Mouse (Mus musculus): ENCODE measurements around the gene Slc5a2.
A peak's percentile ranks its signal among the peaks of the same experiment; 100 is the strongest.

The Slc5a2 gene

DNA sequence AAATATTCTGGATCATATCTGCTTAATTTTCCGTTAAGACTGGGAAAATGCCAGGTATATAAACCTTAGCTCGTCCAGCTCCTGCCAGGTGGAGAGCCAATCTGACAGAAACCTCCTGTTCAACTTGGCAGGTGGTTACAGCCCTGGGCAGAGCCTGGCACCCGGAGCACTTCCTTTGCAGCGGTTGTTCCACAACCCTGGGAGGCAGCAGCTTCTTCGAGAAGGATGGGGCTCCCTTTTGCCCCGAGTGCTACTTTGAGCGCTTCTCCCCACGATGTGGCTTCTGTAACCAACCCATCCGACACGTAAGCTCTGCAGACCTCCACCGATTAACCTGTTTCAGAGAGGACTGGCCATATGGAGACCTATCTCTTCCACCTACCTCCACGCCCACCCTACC is 13.5 kb upstream of the Slc5a2 start:
- no peak for DNase-seq (ENCODE audit: low spot score in 2 of 2)

DNA sequence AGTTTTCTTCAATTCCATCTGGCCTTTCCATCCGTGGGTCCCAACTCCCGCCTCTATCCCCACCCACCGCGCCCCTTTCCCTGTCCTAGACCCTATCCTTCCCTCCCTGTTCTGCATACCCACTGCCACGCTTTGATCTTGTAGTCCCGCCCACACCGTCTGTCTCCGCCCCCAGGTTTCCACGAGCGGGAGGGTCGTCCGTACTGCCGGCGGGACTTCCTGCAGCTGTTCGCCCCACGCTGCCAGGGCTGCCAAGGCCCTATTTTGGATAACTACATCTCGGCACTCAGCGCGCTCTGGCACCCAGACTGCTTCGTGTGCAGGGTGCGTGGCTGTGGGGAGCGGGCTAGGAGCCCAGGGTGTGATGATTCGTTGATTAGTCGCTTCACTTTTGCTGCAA is 12.8 kb upstream of the Slc5a2 start:
- DNase-seq (ENCODE audit: low spot score in 2 of 2), result peak; percentile 63 to 72

DNA sequence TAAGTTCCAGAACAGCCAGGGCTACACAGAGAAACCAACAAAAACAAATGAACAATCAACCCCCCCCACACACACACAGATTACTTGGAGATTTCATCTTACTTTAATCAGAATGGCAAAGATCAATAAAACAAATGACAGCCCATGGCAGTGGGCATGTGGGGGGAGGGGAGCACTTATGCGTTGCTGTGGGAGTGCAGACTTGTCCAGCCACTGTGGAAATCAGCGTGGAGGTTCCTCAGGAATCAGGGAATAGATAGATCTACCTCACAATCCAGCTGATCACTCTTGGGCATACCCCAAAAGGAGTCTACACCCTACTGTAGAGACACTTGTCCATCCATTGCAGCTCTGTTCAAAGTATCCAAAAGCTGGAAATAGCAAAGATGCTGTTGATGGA is 10.5 kb upstream of the Slc5a2 start:
- no peak for DNase-seq (ENCODE audit: low spot score in 2 of 2)

DNA sequence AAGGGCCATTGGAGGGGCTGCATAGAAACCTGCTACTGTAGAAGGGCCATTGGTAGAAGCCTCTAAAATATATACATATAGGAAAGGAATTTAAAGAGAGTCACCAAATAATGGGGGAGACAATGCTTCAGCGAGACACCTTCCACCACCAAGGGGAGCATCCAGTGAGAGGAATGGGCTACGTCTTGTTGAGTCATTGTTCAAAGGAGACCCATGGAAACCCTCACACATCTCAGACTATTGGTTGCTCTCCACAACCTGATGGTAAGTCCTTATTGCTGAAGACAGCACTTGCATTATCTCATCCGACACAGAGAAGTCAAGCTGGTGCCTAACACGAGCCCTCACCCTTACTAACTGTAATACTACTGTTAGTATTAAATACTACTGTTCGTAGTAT is 9.7 kb upstream of the Slc5a2 start:
- DNase-seq (ENCODE audit: low spot score in 2 of 2), result no peak

DNA sequence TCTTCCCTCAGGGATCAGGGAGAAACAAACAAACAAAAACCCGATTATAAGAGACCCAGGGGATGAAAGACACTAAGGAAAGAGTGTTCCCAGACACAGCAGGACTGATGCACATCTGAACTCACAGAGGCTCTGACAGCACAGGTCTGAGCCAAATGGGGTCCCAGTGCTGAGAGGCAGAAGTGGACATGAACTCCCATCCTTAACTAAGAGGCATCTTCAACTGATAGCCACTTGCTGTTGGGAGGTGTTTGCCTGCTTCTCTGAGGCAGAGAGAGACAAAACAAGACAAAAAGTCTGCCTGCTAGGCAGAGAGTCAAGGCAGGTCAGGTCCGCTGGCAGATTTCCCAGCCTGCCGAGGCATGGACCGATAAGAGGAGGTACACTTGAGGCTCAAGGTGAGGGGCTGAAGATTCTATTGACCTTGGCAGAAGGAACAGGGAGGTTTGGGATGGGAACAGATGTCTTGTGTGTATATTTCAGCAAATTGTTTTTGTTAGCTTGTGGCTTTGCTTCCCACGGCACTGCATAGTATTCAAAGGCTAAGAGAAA is 8.6 kb upstream of the Slc5a2 start:
- no peak for DNase-seq (ENCODE audit: low spot score in 2 of 2)

DNA sequence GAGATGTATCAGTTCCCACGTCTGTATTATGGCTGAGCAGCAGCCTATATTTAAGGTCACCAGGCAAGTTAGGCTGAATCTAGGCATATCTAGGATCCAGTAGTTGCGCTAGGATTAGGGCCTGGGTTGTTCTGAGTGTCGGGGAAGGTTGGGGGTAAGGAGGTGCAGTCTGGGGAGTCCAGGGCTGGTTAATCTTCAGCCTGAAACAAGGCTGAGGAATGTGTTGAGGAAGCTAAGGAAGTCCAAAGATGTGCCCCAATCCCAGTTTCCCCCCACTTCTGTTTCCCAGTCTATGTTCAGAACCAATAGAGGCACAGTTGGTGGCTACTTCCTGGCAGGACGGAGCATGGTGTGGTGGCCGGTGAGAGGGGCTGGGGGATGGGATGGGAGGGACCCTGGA is 599 bp downstream of the Slc5a2 start:
- DNase-seq (ENCODE audit: low spot score in 2 of 2), result no peak

DNA sequence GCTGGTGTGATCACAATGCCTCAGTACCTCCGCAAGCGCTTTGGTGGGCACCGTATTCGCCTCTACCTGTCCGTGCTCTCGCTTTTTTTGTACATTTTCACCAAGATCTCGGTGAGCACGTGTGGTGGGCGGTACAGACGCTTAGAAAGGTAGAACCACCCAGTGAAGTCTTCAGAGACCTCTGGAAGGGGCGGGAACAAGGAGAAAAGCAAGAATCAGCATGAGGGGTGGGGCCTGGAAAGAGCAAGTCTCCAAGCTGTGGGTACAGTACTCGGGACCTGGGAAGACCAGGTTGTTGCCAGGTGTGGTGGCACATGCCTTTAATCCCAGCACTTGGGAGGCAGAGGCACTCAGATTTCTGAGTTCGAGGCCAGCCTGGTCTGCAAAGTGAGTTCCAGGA is 1.9 kb downstream of the Slc5a2 start:
- no peak for DNase-seq (ENCODE audit: low spot score in 2 of 2)

DNA sequence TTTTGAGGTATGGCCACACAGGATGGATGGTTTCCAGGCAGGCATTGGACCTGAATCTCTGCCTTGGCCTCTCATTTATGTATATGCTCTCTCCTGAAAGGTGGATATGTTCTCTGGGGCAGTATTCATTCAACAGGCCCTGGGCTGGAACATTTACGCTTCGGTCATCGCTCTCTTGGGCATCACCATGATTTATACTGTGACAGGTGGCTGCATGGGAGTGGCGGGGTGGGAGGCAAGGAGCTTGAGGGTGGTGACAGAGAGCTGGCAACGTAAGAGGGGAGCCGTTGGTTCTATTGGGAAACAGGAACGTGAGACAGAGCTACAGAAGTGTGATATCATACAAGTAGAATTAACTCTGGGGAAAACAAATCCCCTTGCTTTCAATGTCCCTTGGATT is 2.4 kb downstream of the Slc5a2 start:
- no peak for DNase-seq (ENCODE audit: low spot score in 2 of 2)

DNA sequence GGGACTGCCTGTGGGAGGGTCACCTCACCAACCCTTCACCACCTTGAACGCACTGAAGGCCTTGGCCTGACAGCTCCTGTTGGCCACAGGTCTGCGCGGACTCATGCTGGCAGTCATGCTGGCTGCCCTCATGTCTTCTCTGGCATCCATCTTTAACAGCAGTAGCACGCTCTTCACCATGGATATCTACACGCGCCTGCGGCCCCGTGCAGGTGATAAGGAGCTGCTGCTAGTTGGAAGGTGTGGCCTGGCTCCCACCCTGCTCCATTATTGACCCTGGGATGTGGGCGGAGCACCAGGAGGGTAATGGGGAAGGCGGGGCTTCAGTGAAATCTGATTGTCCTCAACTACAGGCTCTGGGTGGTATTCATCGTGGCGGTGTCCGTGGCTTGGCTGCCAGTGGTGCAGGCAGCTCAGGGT is 5.0 kb downstream of the Slc5a2 start:
- DNase-seq (ENCODE audit: low spot score in 2 of 2), result no peak

DNA sequence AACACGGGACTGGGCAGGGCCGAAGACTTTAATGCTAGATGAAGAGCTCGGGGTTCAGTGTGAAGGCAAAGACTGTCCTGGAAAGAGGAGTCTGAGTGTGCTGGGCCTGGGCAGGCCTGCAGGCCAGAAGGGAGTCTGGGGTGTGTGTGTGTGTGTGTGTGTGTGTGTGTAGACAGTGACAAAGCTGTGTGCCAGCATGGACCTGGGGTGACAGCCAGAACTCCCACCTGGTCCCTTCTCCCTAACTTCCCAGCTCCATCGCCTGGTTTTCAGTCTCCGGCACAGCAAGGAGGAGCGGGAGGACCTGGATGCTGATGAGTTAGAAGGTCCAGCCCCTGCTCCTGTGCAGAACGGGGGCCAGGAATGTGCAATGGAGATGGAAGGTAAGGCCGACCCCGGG is 6.0 kb downstream of the Slc5a2 start:
- DNase-seq (ENCODE audit: low spot score in 2 of 2), result no peak

DNA sequence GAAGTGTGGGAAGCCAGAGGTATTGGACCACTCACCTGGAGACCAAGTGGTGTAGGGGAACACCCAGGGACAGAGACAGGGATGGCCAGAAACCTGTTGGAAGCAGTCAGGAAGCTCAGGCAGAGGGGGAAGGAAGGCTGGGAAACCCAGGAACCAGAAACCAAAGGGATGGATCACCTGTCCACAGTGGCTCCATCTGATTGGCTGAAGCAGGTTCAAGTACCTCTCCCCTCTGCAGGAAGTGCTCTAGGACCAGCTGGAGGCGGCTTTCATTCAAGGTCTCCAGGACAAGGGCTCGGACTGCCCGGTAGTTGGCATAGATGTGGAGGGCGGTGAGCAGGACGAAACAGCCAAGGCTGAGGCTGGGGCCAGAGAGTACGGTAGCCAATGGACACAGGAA is 10.6 kb downstream of the Slc5a2 start:
- DNase-seq (ENCODE audit: low spot score in 2 of 2), result no peak

DNA sequence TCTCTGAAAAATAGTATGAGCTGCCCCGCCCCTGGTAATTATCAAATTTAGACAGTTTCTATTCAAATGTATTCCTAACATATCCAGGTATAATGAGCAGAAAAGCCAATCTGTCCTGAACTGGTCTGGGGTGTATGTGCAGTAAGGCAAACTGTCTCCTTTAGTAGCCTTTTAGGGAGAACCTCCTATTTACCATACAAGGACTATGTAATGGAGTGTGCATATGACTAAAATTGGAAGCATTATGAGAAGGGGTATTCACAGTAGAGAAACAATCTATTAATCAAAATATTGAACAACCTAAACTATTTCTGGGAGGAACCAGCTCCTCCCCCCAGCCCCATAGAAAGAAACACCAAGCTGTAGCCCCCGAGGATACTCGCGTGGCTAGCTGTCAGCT is 14.3 kb downstream of the Slc5a2 start:
- no peak for DNase-seq (ENCODE audit: low spot score in 2 of 2)

DNA sequence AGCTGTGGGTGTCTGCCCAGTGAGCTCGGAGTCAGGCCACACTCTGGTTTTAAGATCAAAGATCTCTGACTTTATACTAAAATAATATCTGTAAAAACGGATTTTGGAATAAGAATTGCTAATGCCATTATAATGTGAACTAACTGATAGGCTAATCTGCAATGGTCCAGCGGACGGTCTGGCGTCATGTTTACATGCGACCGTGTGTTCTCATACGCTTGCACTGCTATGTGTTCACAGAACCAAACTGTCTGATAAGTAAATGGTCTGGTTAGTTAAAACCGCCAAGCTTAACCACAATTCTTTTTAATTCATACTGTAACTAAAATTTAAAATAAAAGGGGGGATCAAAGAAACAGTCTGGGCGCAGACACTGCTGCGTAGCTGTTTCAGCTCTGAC is 16.3 kb downstream of the Slc5a2 start:
- no peak for DNase-seq (ENCODE audit: low spot score in 2 of 2)

DNA sequence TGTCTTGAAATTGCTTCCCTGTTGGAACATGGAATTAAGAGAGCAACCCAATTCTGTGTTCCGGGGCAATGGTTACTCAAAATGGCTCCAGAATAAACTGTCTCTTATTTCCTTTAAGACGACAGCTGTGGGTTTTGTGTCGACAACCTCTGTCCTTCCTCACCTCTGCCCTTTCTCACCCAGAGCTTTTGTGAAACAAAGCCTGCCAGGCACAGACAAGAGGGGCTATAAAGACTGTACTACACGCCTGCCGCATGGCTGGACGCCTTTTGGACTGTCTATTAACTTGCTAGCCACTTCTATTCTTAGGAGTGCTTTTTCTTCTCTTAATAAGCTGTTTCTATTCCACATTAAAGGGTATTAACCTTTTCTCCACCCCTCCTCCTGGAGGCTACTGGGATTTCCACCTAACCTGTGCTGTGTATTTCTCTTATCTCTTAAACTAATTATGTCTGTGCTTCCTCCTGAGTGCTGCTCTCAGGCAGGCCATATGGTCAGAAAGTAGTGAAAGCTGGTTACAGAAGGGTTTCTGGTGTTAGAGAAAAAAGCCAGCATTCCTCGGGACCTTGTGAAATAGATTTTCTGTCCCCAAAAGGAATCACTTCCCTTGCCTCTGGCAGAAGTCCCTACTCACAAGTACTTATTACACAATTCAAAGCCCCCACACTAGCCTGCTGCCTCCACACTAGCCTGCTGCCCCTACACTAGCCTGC is 17.2 kb downstream of the Slc5a2 start:
- DNase-seq (ENCODE audit: low spot score in 2 of 2), result no peak

DNA sequence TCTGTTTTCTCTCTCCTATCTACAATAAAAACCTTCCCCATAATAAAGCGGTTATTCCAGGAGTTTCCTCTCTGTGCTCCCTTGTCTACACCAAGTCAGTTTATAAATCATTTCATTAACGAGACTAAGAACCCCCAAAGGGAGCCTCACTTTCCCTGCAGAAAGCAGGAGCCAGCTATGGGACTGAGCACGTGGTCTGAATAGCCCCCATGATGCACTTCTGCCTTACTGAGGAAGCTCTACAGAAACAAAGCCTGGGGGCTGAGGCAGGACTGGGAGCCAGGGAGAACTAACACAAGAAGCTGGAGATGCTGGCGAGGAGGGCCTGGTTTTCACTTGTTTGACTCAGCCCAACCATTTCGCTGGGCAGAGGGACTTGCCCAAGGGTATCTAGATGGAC is 18.6 kb downstream of the Slc5a2 start:
- no peak for DNase-seq (ENCODE audit: low spot score in 2 of 2)

DNA sequence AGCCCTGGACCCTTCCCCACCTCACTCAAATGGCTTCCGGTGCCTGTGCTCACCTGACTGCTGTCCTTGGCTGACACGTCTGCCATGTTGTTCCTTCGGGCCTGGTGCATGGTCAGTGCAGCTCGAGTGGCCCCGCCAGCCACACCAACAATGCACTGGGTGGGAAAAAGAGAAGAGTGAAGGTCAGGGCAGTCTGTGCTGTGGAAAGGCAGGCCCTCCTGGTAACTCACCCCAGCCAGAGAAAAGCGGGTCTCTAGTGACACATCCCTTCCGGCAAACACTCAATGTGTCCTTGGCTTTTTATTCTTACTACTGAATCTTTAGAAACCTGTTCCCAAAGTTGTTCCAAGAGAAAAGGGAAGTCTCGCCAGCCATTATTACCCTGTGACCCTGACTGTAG is 19.6 kb downstream of the Slc5a2 start:
- DNase-seq (ENCODE audit: low spot score in 2 of 2), result no peak

DNA sequence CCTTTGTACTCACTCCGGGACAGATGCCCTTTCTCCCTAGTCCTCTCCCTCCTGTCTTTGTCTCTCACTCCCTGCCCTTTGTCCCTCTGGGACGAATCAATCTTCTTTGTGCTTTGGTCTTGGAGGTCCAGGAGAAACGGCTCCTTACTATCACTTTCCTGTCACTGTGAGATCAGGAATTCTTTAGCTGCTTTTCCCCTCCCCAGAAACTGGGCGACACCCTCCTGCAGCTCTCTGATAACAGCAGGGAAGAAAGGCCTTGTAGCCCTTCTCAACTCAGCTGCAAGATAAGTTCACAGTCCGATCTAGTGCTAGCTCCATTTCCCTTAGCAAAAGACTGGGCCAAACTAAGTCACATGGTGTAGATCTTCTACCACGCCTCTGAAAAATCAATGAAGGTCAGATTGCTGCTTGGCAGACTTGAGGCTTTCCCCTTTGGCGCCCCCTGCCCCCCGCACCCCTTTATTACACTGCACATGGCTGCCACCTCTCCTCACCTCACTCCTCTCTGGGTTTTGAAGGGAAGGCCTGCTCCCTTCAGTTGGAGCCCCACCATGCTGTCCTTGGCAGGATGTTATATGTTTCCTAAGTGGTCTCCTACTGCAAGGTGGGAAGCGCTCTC is 23.6 kb downstream of the Slc5a2 start:
- no peak for DNase-seq (ENCODE audit: low spot score in 2 of 2)

DNA sequence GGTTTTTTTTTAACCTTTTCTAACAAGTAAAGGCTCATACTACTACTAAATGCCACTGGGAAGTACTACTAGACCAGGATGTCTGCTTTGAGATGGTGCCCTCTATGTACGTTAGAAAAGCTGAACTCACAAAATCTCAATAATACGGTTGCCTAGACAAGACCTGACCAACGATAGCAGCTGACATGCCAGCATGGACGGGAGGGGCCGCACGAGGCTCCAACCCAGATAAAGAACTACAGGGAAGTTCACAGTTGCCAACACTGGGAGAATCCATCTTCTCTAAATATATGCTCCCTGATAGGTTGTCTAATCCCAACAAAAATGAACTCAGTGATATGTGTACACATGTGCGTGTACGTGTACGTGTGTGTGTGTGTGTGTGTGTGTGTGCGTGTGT is 29.3 kb downstream of the Slc5a2 start:
- DNase-seq (ENCODE audit: low spot score in 2 of 2), result no peak

DNA sequence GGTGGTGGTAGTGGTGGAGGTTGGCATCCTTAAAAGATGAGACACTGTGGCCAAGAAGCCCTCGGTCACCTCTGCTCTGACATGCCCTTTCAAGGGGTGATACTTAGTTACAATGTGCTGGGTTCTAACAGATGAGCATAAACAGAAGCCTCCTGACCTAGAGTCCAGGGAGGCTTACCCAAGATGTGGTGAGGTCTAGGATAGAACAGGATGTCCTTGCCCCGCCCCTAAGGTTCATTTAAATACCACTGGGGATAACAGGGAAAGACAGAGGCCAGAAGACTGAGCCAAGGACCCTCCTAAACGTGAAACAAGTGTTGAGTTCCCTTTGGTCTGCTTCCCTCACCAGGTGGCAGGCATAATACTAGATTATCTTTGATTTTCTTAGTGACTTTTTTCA is 31.1 kb downstream of the Slc5a2 start:
- no peak for DNase-seq (ENCODE audit: low spot score in 2 of 2)

DNA sequence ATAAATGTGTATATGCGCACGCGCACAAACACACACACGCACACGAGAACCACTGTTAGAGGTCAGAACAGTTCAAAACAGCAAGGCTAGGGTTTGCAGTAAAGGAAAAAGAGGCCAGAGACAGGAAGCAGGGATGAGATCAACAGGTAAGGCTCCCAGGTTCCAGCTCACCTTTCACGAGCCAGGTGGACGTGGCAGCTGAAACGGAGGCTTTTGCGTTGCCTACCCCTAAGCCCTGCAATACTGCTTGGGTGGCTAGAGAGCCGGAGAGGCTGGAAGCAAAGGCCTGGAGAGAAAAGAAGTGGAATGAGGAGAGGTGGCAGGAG is 31.8 kb downstream of the Slc5a2 start:
- DNase-seq (ENCODE audit: low spot score in 2 of 2), result no peak

DNA sequence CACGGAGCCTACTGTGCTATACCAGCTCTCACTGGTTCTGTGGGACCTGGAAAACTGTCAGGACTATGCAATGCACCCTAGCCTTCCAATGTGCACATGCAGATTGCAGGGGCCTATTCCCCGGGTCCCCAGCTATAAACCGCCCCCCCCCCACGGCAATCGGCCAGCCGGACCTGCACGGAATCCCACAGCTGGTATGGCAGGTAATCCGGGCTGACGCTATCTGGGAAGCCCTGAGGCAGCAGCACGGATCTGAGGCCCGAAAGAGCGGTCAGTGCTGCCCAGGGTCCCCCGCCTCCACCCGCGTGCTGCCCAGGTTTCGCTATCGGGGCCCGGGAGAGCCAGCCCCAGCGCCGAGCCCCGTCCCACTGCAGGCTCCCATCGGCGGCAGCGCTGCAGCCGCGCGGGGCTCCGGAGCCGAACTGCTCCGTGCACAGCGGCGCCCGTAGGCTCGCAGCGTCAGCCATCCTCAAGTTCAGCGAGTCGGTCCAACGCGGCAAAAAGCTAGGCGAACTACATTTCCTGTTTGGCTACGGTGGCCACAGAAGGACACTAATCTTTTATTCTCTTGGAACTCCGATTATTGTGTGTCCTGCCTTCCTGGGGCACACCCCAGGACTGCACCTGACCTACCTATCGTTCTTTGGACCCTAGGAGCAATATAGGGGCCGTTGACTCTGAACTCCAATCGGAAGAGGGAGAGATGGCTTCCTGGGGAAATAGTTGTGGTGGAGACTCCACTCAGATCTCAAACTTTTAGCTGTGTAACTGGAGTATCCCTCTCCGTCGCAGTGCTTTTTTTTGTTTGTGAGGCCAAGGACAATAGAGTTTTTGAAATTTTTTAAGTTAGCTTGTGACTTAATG is 32.4 kb downstream of the Slc5a2 start, which contains the start of gene BC017158:
Gene BC017158 (minus strand): TSS at position 554 of the 864 bp plus-strand sequence.
- peak in 1 of 2 experiments; percentile 55 for DNase-seq (ENCODE audit: low spot score in 2 of 2)

DNA sequence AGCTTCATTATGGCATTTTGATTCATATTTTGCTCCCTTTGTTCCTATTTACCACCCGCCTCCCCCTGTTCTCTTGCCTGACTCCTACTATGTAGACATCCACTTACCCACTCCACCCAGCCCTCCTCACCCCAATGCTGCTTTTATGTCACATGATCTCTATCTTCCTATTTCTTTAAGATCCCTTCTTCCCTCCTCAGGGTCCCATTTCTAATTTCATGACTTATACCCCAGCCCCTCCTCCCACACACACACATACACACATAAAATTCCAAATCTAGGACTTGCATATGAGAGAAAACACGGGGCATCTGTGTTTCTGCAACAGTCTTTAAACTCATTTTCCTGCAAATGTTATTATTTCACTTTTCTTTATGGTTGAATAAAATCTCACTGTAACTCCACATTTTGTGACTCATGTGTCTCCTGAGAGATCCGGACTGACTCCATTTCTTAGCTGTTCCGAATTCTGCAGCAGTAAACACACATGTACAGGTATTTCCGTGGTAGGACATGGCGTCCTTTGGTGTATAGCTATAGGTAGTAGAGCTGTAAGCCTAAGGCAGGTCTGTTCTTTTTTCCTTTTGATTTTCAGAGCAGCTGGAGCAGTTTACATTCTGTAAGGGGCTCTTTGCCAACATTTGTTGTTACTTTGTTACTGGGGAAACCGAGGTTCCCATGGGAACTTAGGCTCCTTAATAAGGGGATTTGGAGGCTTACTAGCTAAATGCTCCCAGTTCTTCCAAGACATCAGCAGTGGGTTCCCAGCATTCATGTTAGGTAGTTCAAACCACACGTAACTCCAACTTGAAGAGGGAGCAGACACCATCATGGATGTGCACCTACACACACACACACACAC is 33.3 kb downstream of the Slc5a2 start:
- no peak for DNase-seq (ENCODE audit: low spot score in 2 of 2)

All from frontal cortex, postnatal 10 days (tissue).